Mouse (Mus musculus) gastrocnemius, postnatal 25 days (tissue): ENCODE results near the gene Masp2. TPM values are rescaled to one million over a fixed set of nuclear protein-coding genes. Genes with fewer than 3 reads are reported as not detected.

Source experiments
- DNase-seq: peaks from one replicate; pipeline ENCODE4 v3.0.0; 2022
- total RNA-seq, 2 experiments: library from RNA; stranded (reverse); gene quantifications; 1 replicate in 1 of 2; 2 replicates in 1 of 2; pipeline ENCODE4 v1.2.3; 2021

Gene Masp2
- total RNA-seq, 2 experiments from 2014 or later, result 0.51 to 0.61 TPM

DNA sequence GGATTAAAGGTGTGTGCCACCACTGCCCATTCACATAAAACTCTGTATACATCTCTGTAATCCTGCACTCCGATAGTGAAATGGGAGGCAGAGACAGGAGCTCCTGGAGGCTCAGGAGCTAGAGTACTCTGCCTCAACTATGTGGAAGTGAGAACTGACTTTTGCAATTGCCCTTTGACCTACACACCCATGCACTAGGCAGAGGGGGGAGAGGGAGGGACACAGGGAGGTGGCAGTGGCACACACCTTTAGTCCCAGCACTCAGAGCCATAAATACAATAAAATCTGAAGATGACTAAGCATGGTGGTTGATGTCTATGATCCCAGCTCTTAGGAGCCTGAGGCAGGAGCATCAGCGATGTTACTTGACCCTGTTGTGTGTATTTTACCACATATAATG, 37.1 kb downstream of the Masp2 start:
- DNase-seq, result no peak

DNA sequence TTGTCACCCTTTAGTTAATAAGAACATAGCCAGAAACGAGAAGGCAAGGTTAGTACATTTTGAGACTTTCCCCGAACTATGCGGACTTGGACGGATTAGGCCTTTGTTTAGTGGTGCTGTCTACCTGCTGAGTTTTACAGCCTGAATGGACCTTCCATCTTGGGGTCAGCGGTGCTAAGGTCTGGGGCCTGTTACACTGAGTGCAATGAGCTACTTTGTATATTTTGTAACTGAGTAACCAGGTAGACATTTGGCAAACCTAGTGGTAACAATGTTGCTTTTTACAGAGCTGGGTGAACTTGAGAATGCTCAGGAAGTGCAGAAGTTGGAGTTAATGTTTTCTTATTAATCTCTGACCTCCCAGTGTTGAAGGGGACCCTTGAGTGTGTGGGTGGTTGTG, 38.8 kb downstream of the Masp2 start:
- DNase-seq, result no peak

DNA sequence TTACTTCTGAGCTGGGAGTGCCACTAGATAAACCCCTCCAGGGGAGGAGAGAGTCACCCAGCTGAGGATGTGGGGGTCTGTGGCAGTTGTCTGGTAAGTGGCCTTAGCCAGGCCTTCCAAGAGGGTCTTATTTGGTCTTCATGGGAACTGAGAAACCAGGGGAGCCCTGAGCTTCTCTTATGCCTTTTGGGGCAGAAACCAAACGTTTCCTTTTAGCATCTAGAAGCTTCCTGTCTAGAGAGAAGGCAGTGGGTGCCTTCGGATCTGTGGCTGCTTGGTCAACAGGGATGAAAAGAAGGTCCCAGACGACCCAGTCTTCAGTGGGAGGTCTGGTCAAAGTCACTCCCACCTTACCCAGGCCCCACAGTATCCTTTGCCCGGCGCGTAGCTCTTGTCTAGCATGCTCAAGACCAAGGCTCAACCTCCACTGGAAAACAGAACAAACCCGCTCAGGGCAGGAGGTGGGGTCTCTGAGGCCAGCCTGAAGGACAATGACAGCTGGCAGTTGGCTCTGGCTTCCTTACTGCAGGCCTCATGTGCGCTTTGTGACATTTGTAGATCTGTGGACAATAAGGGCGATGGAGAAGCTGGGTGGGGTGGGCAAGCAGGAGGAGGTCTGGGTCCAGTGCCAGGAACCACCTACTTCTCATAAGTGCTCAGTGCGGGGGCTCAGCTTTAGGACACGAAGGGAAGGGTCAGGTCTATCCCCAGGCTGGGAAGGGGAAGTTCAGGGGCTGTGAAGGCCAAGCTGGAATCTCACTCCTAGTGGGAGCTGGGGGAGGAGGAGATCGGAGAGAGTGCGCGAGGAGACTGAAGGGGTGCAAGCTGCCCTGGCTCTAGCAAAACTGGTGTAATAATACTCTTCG, 41.2 kb downstream of the Masp2 start, which contains the start of gene Gm572:
Gene Gm572 (plus strand): TSS at position 27 of the 866 bp plus-strand sequence.
- DNase-seq, result no peak

DNA sequence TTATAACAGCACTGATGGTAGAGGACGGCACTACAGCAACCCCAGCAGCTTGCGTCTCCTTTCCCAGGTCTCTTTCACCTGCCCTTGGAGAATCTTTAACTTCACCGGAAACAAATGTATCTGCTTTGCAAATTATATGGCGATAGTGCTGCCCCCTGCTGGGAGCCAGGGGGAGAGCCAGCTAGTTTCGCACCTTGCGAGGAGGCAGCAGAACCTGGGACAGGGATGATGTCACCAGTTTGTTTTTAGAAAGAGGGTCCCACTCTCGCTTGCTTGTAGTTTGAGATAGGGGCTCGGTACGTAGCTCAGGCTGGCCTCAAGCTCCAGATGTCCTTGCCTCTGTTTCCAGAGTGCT, 41.8 kb downstream of the Masp2 start:
- no peak for DNase-seq

DNA sequence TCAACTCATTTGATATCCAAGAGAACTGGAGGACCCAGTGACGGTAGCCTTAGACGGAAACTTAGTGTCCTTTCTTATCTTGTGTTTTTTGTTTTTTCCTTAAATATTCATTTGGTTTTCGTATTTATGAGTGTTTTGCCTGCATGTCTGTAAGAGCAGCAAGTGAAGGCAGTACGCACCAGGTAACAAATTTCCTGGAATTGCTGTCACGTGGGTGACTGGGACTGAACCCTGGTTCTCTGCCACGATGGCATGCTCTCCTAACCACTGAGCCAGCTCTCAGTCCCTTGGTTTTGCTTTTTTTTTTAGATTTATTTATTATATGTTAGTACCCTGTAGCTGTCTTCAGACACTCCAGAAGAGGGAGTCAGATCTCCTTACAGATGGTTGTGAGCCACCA, 42.6 kb downstream of the Masp2 start:
- DNase-seq, result no peak

DNA sequence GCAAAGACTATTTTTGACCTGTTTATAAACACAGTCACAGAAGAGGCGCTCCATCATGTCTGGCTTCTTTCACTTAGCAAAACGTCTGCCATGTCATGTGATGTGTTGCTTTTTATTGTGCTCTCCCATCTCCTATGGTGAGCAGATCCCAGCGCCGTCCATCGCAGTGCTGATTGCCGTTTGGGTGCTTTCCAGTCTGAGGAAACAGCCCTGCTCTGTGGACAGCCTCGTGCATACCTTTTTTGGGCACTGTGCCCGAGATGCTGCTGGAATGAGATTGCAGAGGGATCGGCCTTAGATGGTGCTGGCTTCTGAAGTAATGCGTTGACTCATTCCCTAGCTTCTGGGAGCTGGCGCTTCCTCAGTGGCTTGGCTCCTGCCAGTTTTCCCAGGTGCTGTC, 44.3 kb downstream of the Masp2 start:
- DNase-seq, result no peak

DNA sequence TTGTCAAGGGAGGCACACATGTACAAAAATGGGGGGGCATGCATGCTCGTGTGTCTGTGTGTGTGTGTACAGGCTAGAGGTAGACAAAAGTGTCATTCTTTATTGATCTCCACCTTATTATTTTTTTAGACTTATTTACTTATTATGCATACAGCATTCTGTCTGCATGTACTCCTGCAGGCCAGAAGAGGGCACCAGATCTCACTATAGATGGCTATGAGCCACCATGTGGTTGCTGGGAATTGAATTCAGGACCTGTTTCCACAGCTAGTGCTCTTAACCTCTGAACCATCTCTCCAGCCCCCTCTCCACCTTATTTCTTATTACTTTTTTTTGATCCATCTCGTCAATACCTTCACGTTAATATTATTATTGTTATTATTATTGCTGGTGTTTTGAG, 47.0 kb downstream of the Masp2 start:
- DNase-seq, result no peak

DNA sequence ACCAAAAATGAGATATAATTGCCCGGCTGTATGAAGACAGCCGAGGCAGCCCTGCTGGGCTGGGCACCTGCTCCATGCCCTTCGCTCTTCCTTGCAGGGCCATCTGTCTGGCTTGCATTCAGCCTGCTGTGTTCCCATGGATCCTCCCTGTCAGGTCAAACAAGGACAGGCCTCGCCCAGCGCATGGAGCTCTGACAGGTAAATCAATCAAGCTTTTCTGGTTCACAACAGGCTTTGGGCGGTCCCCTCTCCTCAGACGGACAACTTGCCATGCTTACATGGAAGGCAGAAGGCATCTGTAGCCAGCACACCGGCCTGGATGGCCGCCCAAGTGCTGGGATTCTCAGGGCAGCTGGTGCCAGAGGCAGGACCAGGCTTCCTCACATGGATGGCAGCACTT, 48.7 kb downstream of the Masp2 start:
- DNase-seq, result peak; percentile 56

DNA sequence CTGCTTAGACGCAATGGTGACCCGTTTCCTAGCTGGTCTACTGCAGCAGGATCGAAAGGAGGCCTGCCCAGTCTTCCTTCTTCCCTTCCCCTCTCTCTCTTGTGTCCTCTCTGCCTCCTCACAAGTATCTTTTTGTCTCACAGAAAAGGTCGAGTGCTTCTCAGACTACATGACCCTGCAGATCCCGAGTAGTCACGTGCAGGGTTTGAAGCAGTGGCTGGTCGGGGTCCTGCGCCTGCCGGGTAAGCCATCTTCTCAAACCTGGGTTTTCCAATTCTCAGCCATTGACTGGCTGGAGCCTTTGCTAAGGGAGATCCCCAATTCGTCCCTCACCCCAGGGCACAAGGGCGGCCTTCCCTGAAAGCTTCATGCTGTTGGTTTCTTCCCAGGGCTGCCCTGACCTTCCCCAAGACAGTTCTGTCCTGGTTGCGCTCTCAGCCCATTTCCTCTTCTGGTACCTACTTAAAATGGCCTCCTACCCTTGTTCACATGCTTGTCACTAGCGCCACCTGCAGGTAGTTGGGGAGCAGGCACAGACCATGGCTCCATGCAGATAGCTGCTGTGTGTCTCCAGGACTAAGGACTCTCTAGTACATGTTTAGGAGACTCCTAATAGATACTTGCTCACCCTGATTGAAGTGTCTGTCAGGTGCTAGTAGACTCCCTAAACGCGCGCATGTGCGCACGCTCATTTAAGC, 52.5 kb downstream of the Masp2 start:
- no peak for DNase-seq

DNA sequence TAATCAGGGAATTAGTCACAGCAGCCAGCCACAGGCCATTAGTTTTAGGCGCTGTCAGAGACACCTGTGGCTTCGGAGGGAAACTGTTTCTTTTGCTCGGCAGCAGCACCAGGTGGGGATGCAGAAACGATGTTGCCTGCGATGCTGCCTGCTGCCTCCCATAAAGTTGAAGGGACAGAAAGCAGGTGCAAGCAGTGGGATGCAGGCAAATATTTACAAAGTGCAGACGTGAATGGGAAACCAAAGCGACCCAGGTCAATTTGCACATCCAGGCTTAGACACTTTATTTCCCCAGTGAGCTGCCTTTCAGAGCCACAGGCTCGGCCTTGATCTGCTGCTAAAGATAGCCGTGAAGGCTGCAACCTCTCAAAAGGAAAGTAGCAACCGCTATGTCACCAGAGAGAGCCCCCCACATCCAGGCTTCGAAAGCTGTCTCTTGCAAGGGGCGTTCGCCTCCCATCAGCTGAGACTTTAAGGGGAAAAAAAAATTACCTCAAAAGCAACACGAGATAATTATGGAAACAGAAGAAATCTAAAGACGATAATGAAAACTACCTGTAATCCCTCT, 54.4 kb downstream of the Masp2 start:
- DNase-seq, result no peak

DNA sequence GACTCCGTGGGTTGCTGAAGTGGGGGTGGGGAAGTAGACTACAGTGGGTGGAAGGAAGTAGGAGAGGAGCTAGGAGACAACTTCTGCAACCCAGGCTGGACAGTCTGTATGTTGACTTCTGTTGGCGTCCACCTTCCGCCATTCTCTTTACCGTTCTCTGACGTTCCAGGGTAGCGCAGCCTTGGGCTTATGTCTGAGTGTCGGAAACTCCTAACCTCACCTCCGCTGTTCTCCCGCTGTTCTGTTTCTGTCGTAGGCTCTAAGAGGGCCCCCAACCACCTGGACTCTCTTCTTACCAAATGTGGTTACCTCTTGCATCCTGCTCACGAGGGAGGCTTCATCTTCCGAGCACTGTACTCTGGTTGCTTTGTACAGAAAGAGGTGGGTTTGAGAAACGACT, 55.4 kb downstream of the Masp2 start:
- DNase-seq, result no peak

DNA sequence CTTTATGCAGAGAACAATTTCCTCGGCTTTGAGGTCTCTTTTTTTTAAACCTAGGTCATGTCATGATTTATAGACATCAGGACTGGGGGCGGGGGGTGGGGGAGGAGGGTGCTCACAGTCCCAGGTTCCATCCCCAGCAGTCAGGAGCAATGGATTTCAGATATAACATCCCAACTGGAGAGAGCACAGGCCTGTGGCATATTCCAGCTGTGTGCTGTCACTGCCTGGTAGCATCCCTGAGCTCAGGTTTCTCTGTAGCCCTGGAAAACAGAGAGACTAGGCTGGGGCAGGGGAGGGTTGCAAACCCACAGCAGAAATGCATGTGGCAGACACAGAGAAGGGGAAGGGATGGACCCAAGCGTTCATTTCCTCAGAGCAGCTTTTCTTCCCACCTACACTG, 57.8 kb downstream of the Masp2 start:
- DNase-seq, result no peak

DNA sequence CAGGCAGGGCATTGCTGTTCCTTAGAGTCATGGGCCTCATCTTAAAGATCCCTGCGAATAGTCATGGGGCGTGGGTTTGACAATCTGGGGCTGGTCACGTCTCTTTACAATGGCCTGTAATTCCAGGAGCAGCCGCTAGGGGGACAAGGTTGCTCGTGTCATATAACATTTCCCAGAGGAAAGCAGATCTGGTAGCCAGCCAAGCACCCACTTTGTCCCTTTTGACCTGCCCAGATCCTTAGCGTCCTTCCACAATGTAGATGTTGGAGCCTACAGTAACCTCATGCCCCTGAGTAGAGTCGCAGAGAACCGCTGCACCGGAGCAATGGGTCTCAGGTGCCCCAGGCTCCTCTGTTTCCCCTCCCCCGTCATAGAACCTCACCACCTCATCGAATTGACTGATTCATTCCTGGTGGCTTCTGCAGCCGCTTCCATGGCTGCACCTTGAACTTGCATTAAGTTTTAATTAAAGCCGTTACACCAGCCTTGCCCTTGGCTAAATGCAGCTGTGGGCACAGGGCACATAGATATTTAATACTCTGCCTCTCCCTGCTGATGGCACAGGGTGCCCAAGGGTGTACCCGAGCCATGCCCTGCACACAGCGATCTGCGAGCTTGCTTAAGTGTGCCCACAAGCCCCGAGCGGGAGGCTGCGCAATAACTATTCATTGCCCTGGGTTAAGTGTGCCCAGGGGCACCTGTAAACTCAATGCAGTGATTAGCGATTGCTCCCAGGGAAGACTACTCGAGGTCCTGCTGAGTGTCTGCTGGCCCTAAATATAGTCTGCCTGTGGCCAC, 60.0 kb downstream of the Masp2 start:
- peak; percentile 45 for DNase-seq

DNA sequence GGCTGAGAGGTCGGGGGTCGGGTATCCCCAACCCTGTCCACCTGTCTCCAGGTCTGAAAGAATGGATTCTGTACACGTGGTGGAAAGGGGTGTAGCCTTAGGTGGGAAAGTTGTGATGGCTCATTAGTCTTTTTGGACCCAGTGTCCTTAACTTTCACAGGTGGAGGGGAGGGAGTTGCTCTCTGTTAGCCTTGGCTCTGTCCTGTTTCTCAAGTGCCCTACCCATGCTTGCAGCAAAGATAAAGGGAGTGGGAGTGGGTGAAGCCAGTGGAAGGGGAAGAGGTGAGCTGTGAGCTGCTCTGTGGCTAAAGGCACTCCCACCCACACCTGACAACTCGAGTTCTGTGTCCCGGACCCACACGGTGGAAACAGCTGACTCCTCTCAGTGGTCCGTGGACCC, 61.0 kb downstream of the Masp2 start:
- no peak for DNase-seq

DNA sequence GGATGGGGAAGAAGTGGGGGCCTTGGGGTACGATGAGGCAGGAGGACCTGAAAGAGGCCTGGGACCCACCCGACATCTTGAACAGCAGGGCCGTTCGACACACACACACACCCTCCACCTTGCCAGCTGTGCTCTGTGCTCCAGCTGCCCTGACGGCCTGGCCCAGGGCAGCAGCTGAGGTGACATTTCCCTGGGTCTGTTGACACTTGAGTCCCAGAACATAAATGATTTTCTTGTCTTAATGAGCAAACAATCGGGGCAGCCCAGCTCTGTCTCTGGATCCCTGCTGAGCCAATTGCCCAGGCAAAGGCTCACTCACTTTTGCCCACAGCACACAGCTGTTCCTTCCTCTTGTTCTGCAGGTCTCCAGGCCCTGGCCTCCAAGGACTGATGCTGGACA, 61.7 kb downstream of the Masp2 start:
- no peak for DNase-seq

Other genes starting within 250 kb of the Masp2 start
- gene Ubiad1, start 157.8 kb upstream of the Masp2 start, total RNA-seq, result 10 to 100 TPM; 11.1 to 14.9 TPM
- gene Mtor, start 153.9 kb upstream of the Masp2 start, total RNA-seq, result 10 to 100 TPM; 30.6 to 30.9 TPM
- 10 to 100 TPM in 1 of 2 experiments, 1 to 10 TPM in 1; 9.4 to 22.7 TPM for gene Angptl7, start 102.1 kb upstream of the Masp2 start, total RNA-seq
- gene Exosc10, start 44.1 kb upstream of the Masp2 start, total RNA-seq, result 10 to 100 TPM; 17.1 to 18.5 TPM
- gene Srm, start 11.1 kb upstream of the Masp2 start, total RNA-seq, result 10 to 100 TPM; 12.4 to 14.7 TPM
- 100 to 1,000 TPM; 105 to 113 TPM for gene Tardbp, start 24.5 kb downstream of the Masp2 start, total RNA-seq
- 1 to 10 TPM; 5.2 to 5.3 TPM for gene Gm572, start 40.8 kb downstream of the Masp2 start, total RNA-seq
- gene Casz1, start 201.9 kb downstream of the Masp2 start, total RNA-seq, result 10 to 100 TPM; 27.8 to 30.2 TPM